Mouse (Mus musculus) cerebellum, adult 2 months (tissue): ENCODE data around the gene Pcgf2.

ENCODE experiments used
- CTCF ChIP-seq: fragments of 200-500 bp; IDR thresholded peaks from 2 replicates; pipeline ENCODE4 v1.5.1; 2011; ENCODE audit warnings: low read depth, mild to moderate bottlenecking, control low read depth, low read length, moderate library complexity, borderline replicate concordance; ENCODE audit not compliant: insufficient read depth
- POLR2A ChIP-seq: fragments of 200-500 bp; IDR thresholded peaks from 2 replicates; pipeline ENCODE4 v1.6.1; 2011; ENCODE audit warnings: low read length, control low read depth, borderline replicate concordance; ENCODE audit not compliant: insufficient read depth

DNA sequence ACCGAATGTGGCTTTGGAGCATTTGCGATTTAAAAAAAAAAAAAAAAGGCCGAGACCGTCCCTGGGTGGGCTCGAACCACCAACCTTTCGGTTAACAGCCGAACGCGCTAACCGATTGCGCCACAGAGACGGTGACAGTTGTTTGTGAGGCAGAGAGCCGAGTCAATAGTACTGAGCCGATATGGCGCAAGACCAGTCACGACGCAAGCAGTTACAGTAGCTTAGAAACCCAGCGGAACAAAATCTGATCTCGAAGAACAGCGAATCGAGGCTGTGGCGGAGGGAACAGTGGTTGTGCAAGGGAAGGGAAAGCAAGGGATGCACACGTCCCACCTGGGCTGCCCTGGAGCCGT is 2.1 kb upstream of the Pcgf2 start:
- TF ChIP-seq CTCF = no peak
- TF ChIP-seq POLR2A = no peak
